Mouse (Mus musculus): ENCODE measurements at regions not wholly inside any gene's neighbourhood (a gene's known extent, or its start where the extent isn't known, plus 50 kb on each side); places are given as distances from the start of the nearest gene placed in this dataset.

DNA sequence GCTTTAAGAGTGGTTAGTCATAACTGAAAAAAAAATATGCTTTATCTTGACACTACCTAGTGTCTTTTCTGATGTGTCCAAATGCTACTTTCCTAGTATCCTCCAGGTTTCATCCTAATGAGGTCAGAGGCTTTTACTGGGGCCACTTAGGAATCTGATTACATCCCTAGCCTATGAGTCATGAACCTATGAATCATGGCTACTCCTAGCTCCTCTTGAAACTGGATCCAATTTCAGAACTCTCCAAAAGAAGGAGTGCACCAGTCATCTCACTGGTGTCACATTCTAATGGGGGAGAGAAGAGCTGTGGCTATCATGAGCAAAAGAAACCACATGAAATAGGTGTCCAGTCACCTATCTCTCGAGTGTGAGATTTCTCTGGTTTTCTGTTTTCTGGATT is 432.6 kb downstream of the 4930474N05Rik start:
- TF ChIP-seq CTCF (IDR thresholded peaks at IDR 0.05; ENCODE audit: control insufficient read depth, insufficient read depth, insufficient replicate concordance, low read depth, low read length) = no peak
- no peak for TF ChIP-seq POLR2A (IDR thresholded peaks at IDR 0.05; ENCODE audit: control insufficient read depth, low read depth, low read length)

Measured in testis, adult 2 months (tissue).